Mouse (Mus musculus) lung, embryonic 14.5 days (tissue): ENCODE measurements around the gene Tvp23b. TPM values are rescaled to one million over a fixed set of nuclear protein-coding genes. Genes with fewer than 3 reads are reported as not detected.
A peak's percentile ranks its signal among the peaks of the same experiment; 100 is the strongest.

Experiments used
- ATAC-seq: fragments of 200-750 bp; cut with Nextera tagmentation; 2 replicates; pipeline ENCODE4 v1.8.0; 2017; ENCODE audit warnings: mild to moderate bottlenecking, moderate TSS enrichment, moderate library complexity; ENCODE audit not compliant: insufficient read depth
- DNase-seq: peaks from one replicate; pipeline ENCODE4 v3.0.0-alpha.2; 2015
- H3K27ac ChIP-seq: fragments of 300-500 bp; sonication (generic); 2 replicates; pipeline ENCODE4 v1.5.1; 2014; ENCODE audit warnings: low read depth, mild to moderate bottlenecking, moderate library complexity
- H3K27me3 ChIP-seq: fragments of 300-500 bp; sonication (generic); 2 replicates; pipeline ENCODE4 v1.6.1; 2014; ENCODE audit warnings: low read length, control low read depth; ENCODE audit not compliant: insufficient read depth
- H3K36me3 ChIP-seq: fragments of 300-500 bp; sonication (generic); 2 replicates; pipeline ENCODE4 v1.6.1; 2014; ENCODE audit warnings: control low read depth; ENCODE audit not compliant: insufficient read depth
- H3K4me1 ChIP-seq: fragments of 300-500 bp; sonication (generic); 2 replicates; pipeline ENCODE4 v1.6.1; 2014; ENCODE audit warnings: antibody characterized with exemption, control low read depth; ENCODE audit not compliant: insufficient read depth
- H3K4me2 ChIP-seq: fragments of 300-500 bp; sonication (generic); 2 replicates; pipeline ENCODE4 v1.6.1; 2014; ENCODE audit warnings: mild to moderate bottlenecking
- H3K4me3 ChIP-seq: fragments of 300-500 bp; sonication (generic); 2 replicates; pipeline ENCODE4 v1.5.1; 2014; ENCODE audit warnings: low read depth, low read length
- H3K9ac ChIP-seq: fragments of 300-500 bp; sonication (generic); 2 replicates; pipeline ENCODE4 v1.6.1; 2014
- H3K9me3 ChIP-seq: fragments of 300-500 bp; sonication (generic); 2 replicates; pipeline ENCODE4 v1.6.1; 2016; ENCODE audit warnings: low read depth, low read length, control low read depth
- CTCF ChIP-seq: IDR thresholded peaks from 2 replicates; pipeline ENCODE4 v1.5.1; 2016; ENCODE audit warnings: antibody characterized with exemption, low read depth
- WGBS: fragments of 180-500 bp; shearing (Covaris S2); extraction: QIAGEN DNeasy Blood & Tissue Kit; methylation state at CpG from one replicate; pipeline ENCODE4 v1.1.7; 2014; 5-methylcytosine and 5-hydroxymethylcytosine counted together
- polyA plus RNA-seq: library from polyadenylated mRNA; unstranded; fragments of >200 nt; fragmentation: Nextera tagmentation; extraction: Ambion mirVana; gene quantifications from 2 replicates; pipeline ENCODE4 v1.2.1, GENCODE M21; 2014

The Tvp23b gene
- polyA plus RNA-seq, 1 experiment from 2014 or later = 55.3 TPM

DNA sequence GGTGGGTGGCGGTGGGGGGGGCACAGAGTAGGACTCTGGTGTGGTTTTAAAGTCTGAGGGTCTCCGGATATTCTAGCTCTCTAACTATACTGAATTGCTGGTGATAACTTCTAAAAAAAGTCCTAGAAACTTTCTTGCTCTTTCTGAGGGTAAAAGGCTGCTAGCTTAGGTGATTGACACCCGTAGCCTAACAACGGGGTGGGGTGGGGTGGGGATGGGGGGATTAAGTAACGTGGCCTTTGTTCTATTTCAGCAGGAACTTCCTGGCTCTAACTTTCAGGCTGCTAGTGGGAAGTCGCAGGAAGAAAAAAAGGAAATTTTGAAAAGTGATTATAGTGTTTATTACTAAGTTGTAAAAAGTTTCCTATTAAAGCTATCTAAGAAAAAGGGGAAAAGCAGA, 76.5 kb downstream of the Tvp23b start:
- H3K4me1 ChIP-seq = no peaks in the 10 kb centered on the region
- no peak for TF ChIP-seq CTCF
- 44% methylated on average over 6 of the region's 6 CpGs for WGBS
- H3K4me2 ChIP-seq = no peak overlapping the region
- no peaks in the 10 kb centered on the region for H3K27me3 ChIP-seq
- H3K9me3 ChIP-seq = no peaks in the 10 kb centered on the region; the same call in 1 of the 2 replicates
- no peaks in the 10 kb centered on the region for H3K36me3 ChIP-seq
- H3K27ac ChIP-seq = no peak overlapping the region
- H3K4me3 ChIP-seq = no peak overlapping the region
- DNase-seq (no peak), ATAC-seq (no peak)
- no peak overlapping the region for H3K9ac ChIP-seq

DNA sequence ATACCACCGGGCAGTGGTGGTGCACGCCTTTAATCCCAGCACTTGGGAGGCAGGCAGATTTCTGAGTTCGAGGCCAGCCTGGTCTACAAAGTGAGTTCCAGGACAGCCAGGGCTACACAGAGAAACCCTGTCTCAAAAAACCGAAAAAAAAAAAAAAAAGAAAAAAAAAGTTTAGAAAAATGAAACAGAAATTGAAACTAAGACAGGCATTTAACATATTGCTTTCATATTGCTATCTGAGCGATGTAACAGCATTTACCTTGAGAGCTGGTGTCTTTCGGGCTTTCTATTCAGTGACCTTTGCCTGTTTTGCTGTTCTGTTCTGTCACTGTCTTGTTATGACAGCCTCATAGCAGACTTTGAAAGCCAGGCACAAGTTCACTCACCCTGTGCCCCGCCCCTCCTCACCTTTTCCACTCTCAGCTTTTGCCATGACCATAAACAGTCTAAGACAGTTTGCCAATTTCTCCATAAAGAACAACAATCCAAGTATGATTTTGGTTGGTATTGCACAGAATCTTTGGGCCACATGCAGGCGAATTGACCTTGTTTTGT, 78.4 kb downstream of the Tvp23b start:
- no peak for DNase-seq
- H3K27ac ChIP-seq = no peak overlapping the region
- H3K4me1 ChIP-seq = no peaks in the 10 kb centered on the region
- no peak for TF ChIP-seq CTCF
- 82% methylated on average over 8 of the region's 8 CpGs for WGBS
- H3K9ac ChIP-seq = no peak overlapping the region
- ATAC-seq = no peak
- H3K36me3 ChIP-seq = no peaks in the 10 kb centered on the region
- no peak overlapping the region for H3K4me3 ChIP-seq
- no peaks in the 10 kb centered on the region; the same call in 1 of the 2 replicates for H3K9me3 ChIP-seq
- no peak overlapping the region for H3K4me2 ChIP-seq
- H3K27me3 ChIP-seq = no peaks in the 10 kb centered on the region

DNA sequence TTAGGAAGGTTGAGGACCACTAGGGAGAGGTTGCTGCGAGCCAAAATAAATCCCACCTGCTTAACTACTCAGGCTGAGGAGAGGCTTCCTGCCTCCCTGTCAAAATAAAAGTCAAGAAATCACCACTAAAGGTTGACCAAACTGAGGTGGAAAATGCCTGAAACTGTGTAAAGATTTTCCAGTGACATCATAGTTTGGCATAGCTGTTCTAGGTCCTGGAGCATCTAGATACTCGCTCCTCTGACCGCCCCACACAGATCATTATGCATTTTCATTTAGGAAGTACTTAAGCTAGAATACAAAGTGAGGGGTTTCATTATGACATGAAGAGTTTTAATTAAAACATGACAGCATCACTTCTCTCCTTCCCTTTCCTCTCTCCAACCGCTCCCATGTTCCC, 84.0 kb downstream of the Tvp23b start:
- DNase-seq = no peak

DNA sequence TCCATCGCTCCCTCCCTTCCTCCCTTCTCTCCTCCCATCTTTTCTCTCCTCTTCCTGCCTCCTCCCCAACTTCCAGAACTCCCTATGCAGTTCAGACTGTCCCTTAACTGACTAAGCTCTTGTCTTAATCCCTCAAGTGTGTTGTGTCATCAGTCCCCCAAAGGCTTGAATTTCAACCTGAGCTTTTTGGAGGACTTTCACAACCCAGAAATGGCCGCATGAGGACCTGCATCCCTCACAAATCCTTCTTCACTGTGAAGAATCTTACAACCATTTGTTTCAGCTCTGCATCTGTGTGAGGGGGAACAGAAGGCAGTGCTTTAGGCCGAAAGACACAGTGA, 87.1 kb downstream of the Tvp23b start:
- ATAC-seq (peak; percentile 29; the same call in 1 of the 2 replicates), DNase-seq (no peak)
- H3K9me3 ChIP-seq = no peaks in the 10 kb centered on the region
- 42% methylated on average over 3 of the region's 3 CpGs for WGBS
- H3K9ac ChIP-seq = peak overlapping the region; percentile 58
- no peaks in the 10 kb centered on the region for H3K27me3 ChIP-seq
- peak overlapping the region; percentile 64 for H3K4me2 ChIP-seq
- no peak for TF ChIP-seq CTCF
- H3K4me1 ChIP-seq = peaks cover 19% of the 10 kb centered on the region
- H3K27ac ChIP-seq = peak overlapping the region; percentile 98
- H3K4me3 ChIP-seq = peak overlapping the region; percentile 27; the same call in 1 of the 2 replicates
- H3K36me3 ChIP-seq = no peaks in the 10 kb centered on the region

More for the DNA sequence above, 84.0 kb downstream of the Tvp23b start:
- H3K27ac ChIP-seq = no peak overlapping the region
- no peak overlapping the region for H3K4me2 ChIP-seq
- no peak overlapping the region for H3K9ac ChIP-seq
- no peaks in the 10 kb centered on the region for H3K36me3 ChIP-seq
- TF ChIP-seq CTCF = no peak
- no peak overlapping the region for H3K4me3 ChIP-seq
- WGBS = 75% methylated on average over 4 of the region's 4 CpGs
- ATAC-seq = no peak
- no peaks in the 10 kb centered on the region for H3K27me3 ChIP-seq
- peaks cover 19% of the 10 kb centered on the region for H3K4me1 ChIP-seq
- H3K9me3 ChIP-seq = no peaks in the 10 kb centered on the region

Other genes with a start within 250 kb of the Tvp23b start
- 14.1 and 16.4 TPM in 2 replicates for gene Lrrc75a, start 230.9 kb upstream of the Tvp23b start, polyA plus RNA-seq
- gene Mmgt2, start 230.8 kb upstream of the Tvp23b start, polyA plus RNA-seq = 42.7 and 42.8 TPM in 2 replicates
- gene Zfp287, start 147.6 kb upstream of the Tvp23b start, polyA plus RNA-seq = 7.9 and 9.0 TPM in 2 replicates
- gene Gm10428, start 126.4 kb upstream of the Tvp23b start, polyA plus RNA-seq = not detected in 2 replicates
- 17.3 and 21.3 TPM in 2 replicates for gene Zfp286, start 90.0 kb upstream of the Tvp23b start, polyA plus RNA-seq
- 18.0 and 20.4 TPM in 2 replicates for gene Trim16, start 59.2 kb upstream of the Tvp23b start, polyA plus RNA-seq
- 0.24 and 0.30 TPM in 2 replicates for gene Fbxw10, start 32.4 kb upstream of the Tvp23b start, polyA plus RNA-seq
- 0.83 TPM in 1 of 2 replicates, not detected in the other for gene Cdrt4, start 71.7 kb downstream of the Tvp23b start, polyA plus RNA-seq
- 0.14 TPM in 1 of 2 replicates, not detected in the other for gene Tekt3, start 182.2 kb downstream of the Tvp23b start, polyA plus RNA-seq
- 223 and 230 TPM in 2 replicates for gene Pmp22, start 249.5 kb downstream of the Tvp23b start, polyA plus RNA-seq